Mouse (Mus musculus) kidney, postnatal 36 days (tissue): Measurements from ENCODE around the gene Olfr839-ps1.

Experiments used
- DNase-seq, 2 experiments: peaks; one replicate each; pipeline ENCODE4 v3.0.0; 2021 to 2022; ENCODE audit warnings: mixed read lengths in 2 of 2

Gene Olfr839-ps1

GRCm38 (mm10) chr9:19177212-19177611 is at the start of gene Olfr839-ps1:
Gene Olfr839-ps1 (minus strand): TSS chr9:19177312.
- DNase-seq = no peak

- DNase-seq = no peak
Measured at GRCm38 (mm10) chr9:19136017-19136416, 41.1 kb downstream of the Olfr839-ps1 start, which contains the start of gene Olfr837. Gene Olfr837 (plus strand): TSS chr9:19136317.

GRCm38 (mm10) chr9:19120082-19120481 is 57.0 kb downstream of the Olfr839-ps1 start, which contains the start of gene Olfr836:
Gene Olfr836 (plus strand): TSS chr9:19120382.
- no peak for DNase-seq
